ENCODE assay signal across 24 mouse cellular contexts in genomic region chr3:31954213-31954612, GRCm38 (mm10). TPM values are rescaled to one million over a fixed set of nuclear protein-coding genes. Genes with fewer than 3 reads are reported as not detected.
DNase-seq lines count a peak whose midpoint lies in the region; ATAC-seq and TF ChIP-seq lines count a peak whose summit lies in the region.
"Had no signal": no experiment of that assay in that cellular context is flagged by ENCODE, and none has a peak within 500 bp of the region (broad histone marks: within the 10 kb centered on the region; RNA-seq: fewer than 3 reads in every experiment).

No protein-coding gene starts in this region.

- no peak overlapping the region for H3K27ac ChIP-seq in embryonic facial prominence, embryonic 11.5 days (replicated peaks; ENCODE audit: low read depth, low read length)
- no peak overlapping the region for H3K27ac ChIP-seq in embryonic facial prominence, embryonic 10.5 days (replicated peaks)
- H3K27ac ChIP-seq in midbrain, embryonic 10.5 days (replicated peaks) = 0 out of 2 replicates have a peak overlapping the region, but pooled peaks have one; percentile 6
- H3K27ac ChIP-seq in midbrain, embryonic 16.5 days (ENCODE audit: low read length) = no peak overlapping the region
- no peak overlapping the region for H3K27ac ChIP-seq in CH12.LX (ENCODE audit: insufficient read depth, low read depth)
- H3K27ac ChIP-seq in embryonic facial prominence, embryonic 14.5 days (replicated peaks; ENCODE audit: low read depth, low read length) = no peak overlapping the region
- no peak overlapping the region for H3K27ac ChIP-seq in thymus, adult 2 months (ENCODE audit: control insufficient read depth, insufficient read depth, low read length)
- H3K27ac ChIP-seq: embryonic facial prominence, embryonic 15.5 days; forebrain, embryonic 10.5 days; gastrocnemius, adult 2 months; heart, embryonic 13.5 days; hindbrain, embryonic 13.5 days had no signal

- 32% methylated on average over 3 of the region's 3 CpGs for WGBS in embryonic facial prominence, embryonic 11.5 days
- 57% methylated on average over 3 of the region's 3 CpGs for WGBS in embryonic facial prominence, embryonic 10.5 days
- WGBS in midbrain, embryonic 10.5 days = 71% methylated on average over 3 of the region's 3 CpGs
- WGBS in midbrain, embryonic 16.5 days = 52% methylated on average over 3 of the region's 3 CpGs
- WGBS in embryonic facial prominence, embryonic 14.5 days = 23% methylated on average over 3 of the region's 3 CpGs
- WGBS in thymus, adult 2 months = 67% methylated on average over 3 of the region's 3 CpGs

- no peaks in the 10 kb centered on the region for H3K79me2 ChIP-seq in CH12.LX (replicated peaks; ENCODE audit: control insufficient read depth, extremely low read depth, insufficient read depth, poor library complexity, severe bottlenecking)

- no peak overlapping the region for H3K4me3 ChIP-seq in embryonic facial prominence, embryonic 11.5 days (ENCODE audit: low read depth, low read length)
- H3K4me3 ChIP-seq in embryonic facial prominence, embryonic 10.5 days = no peak overlapping the region
- H3K4me3 ChIP-seq in midbrain, embryonic 10.5 days = no peak overlapping the region
- H3K4me3 ChIP-seq in midbrain, embryonic 16.5 days (ENCODE audit: low read depth, low read length) = no peak overlapping the region
- no peak overlapping the region for H3K4me3 ChIP-seq in CH12.LX (replicated peaks in 1 of 3; ENCODE audit: low read depth in 2 of 3, low read length in 2 of 3, poor library complexity in 1 of 3)
- no peak overlapping the region for H3K4me3 ChIP-seq in embryonic facial prominence, embryonic 14.5 days (ENCODE audit: low read depth, low read length)
- H3K4me3 ChIP-seq in thymus, adult 2 months (ENCODE audit: control insufficient read depth, insufficient read depth, low read length) = no peak overlapping the region
- H3K4me3 ChIP-seq: embryonic facial prominence, embryonic 15.5 days; erythroblast, embryonic 14.5 days; forebrain, embryonic 10.5 days; gastrocnemius, adult 2 months; heart, embryonic 13.5 days; hindbrain, embryonic 13.5 days had no signal

- H3K9me3 ChIP-seq in embryonic facial prominence, embryonic 11.5 days (replicated peaks; ENCODE audit: control insufficient read depth, low read length) = no peaks in the 10 kb centered on the region
- no peaks in the 10 kb centered on the region for H3K9me3 ChIP-seq in embryonic facial prominence, embryonic 10.5 days
- no peaks in the 10 kb centered on the region for H3K9me3 ChIP-seq in midbrain, embryonic 10.5 days (replicated peaks)
- H3K9me3 ChIP-seq in midbrain, embryonic 16.5 days (replicated peaks; ENCODE audit: control insufficient read depth, low read length, poor library complexity, severe bottlenecking) = no peaks in the 10 kb centered on the region
- H3K9me3 ChIP-seq in CH12.LX (replicated peaks; ENCODE audit: low read length) = no peaks in the 10 kb centered on the region
- no peaks in the 10 kb centered on the region for H3K9me3 ChIP-seq in embryonic facial prominence, embryonic 14.5 days (ENCODE audit: control insufficient read depth, low read length)
- H3K9me3 ChIP-seq: embryonic facial prominence, embryonic 15.5 days; forebrain, embryonic 10.5 days; heart, embryonic 13.5 days; hindbrain, embryonic 13.5 days had no signal

- no peak for TF ChIP-seq RAD21 in CH12.LX (IDR thresholded peaks at IDR 0.05; ENCODE audit: low read depth, low read length)

- no peaks in the 10 kb centered on the region for H3K27me3 ChIP-seq in embryonic facial prominence, embryonic 11.5 days (ENCODE audit: control insufficient read depth, insufficient read depth, low read length)
- no peaks in the 10 kb centered on the region for H3K27me3 ChIP-seq in embryonic facial prominence, embryonic 10.5 days (replicated peaks; ENCODE audit: low read depth, poor library complexity, severe bottlenecking)
- H3K27me3 ChIP-seq in midbrain, embryonic 10.5 days (ENCODE audit: low read depth, poor library complexity, severe bottlenecking) = no peaks in the 10 kb centered on the region
- H3K27me3 ChIP-seq in midbrain, embryonic 16.5 days (ENCODE audit: control insufficient read depth, insufficient read depth, low read depth, low read length) = no peaks in the 10 kb centered on the region
- H3K27me3 ChIP-seq in CH12.LX (replicated peaks) = no peaks in the 10 kb centered on the region
- H3K27me3 ChIP-seq in embryonic facial prominence, embryonic 14.5 days (replicated peaks; ENCODE audit: control insufficient read depth, insufficient read depth, low read length) = no peaks in the 10 kb centered on the region
- H3K27me3 ChIP-seq in thymus, adult 2 months (ENCODE audit: control insufficient read depth, insufficient read depth, low read length) = no peaks in the 10 kb centered on the region
- H3K27me3 ChIP-seq: embryonic facial prominence, embryonic 15.5 days; heart, embryonic 13.5 days; hindbrain, embryonic 13.5 days had no signal

- H3K36me3 ChIP-seq in embryonic facial prominence, embryonic 11.5 days (replicated peaks; ENCODE audit: control insufficient read depth, insufficient read depth, low read depth, low read length) = no peaks in the 10 kb centered on the region
- H3K36me3 ChIP-seq in embryonic facial prominence, embryonic 10.5 days (replicated peaks) = no peaks in the 10 kb centered on the region
- no peaks in the 10 kb centered on the region for H3K36me3 ChIP-seq in midbrain, embryonic 10.5 days
- H3K36me3 ChIP-seq in midbrain, embryonic 16.5 days (ENCODE audit: control insufficient read depth, insufficient read depth, low read length) = no peaks in the 10 kb centered on the region
- no peaks in the 10 kb centered on the region for H3K36me3 ChIP-seq in CH12.LX (replicated peaks in 1 of 2; ENCODE audit: control insufficient read depth in 1 of 2, insufficient read depth in 1 of 2, low read length in 1 of 2)
- no peaks in the 10 kb centered on the region for H3K36me3 ChIP-seq in embryonic facial prominence, embryonic 14.5 days (ENCODE audit: control insufficient read depth, insufficient read depth, low read length)
- no peaks in the 10 kb centered on the region for H3K36me3 ChIP-seq in thymus, adult 2 months (ENCODE audit: control insufficient read depth, insufficient read depth, low read length)
- H3K36me3 ChIP-seq: embryonic facial prominence, embryonic 15.5 days; forebrain, embryonic 10.5 days; heart, embryonic 13.5 days; hindbrain, embryonic 13.5 days had no signal

- 0 out of 2 replicates have a peak, but pooled peaks have one; percentile 34 for ATAC-seq in embryonic facial prominence, embryonic 11.5 days (replicated peaks; ENCODE audit: insufficient number of reproducible peaks, low FRiP score, low TSS enrichment, low read depth)
- ATAC-seq in midbrain, embryonic 16.5 days = no peak
- peak; percentile 70; the same call in 1 of the 2 replicates for ATAC-seq in embryonic facial prominence, embryonic 14.5 days (ENCODE audit: low read depth)
- ATAC-seq: activated CD4-positive, CD25-positive, alpha-beta regulatory T cell, adult 4 months; CD4-positive, CD25-positive, alpha-beta regulatory T cell, adult 4 months; forebrain, embryonic 14.5 days; intestine, embryonic 16.5 days had no signal

- DNase-seq in embryonic facial prominence, embryonic 11.5 days (ENCODE audit: low spot score) = no peak
- DNase-seq in embryonic facial prominence, embryonic 10.5 days (ENCODE audit: low spot score) = no peak
- DNase-seq in midbrain, embryonic 10.5 days (ENCODE audit: low spot score) = no peak
- DNase-seq in CH12.LX (ENCODE audit: extremely low read depth) = no peak
- DNase-seq in embryonic facial prominence, embryonic 14.5 days (ENCODE audit: low spot score) = peak; percentile 23
- DNase-seq in thymus, adult 2 months = no peak
- DNase-seq: adrenal gland, postnatal 14 days; B cell, adult 2 months; cerebellum, adult 18-20 months; cerebellum, adult 9-11 months; gastrocnemius, adult 2 months; gastrocnemius, postnatal 36 days; heart, postnatal 36 days had no signal

- H3K9ac ChIP-seq in embryonic facial prominence, embryonic 11.5 days (replicated peaks; ENCODE audit: low read length) = no peak overlapping the region
- no peak overlapping the region for H3K9ac ChIP-seq in midbrain, embryonic 16.5 days (ENCODE audit: low read depth, low read length)
- no peak overlapping the region for H3K9ac ChIP-seq in CH12.LX (ENCODE audit: insufficient read depth, low read depth)
- no peak overlapping the region for H3K9ac ChIP-seq in embryonic facial prominence, embryonic 14.5 days (ENCODE audit: low read depth, low read length)
- H3K9ac ChIP-seq: embryonic facial prominence, embryonic 15.5 days; heart, embryonic 13.5 days; hindbrain, embryonic 13.5 days had no signal

- TF ChIP-seq POLR2A in CH12.LX (IDR thresholded peaks at IDR 0.05; ENCODE audit: low read depth, low read length) = no peak
- no peak for TF ChIP-seq POLR2A in thymus, adult 2 months (IDR thresholded peaks at IDR 0.05; ENCODE audit: control insufficient read depth, extremely low read depth, insufficient read depth, low read length, poor library complexity)

- H3K4me1 ChIP-seq in embryonic facial prominence, embryonic 11.5 days (ENCODE audit: control insufficient read depth, insufficient read depth, low read length) = no peaks in the 10 kb centered on the region
- H3K4me1 ChIP-seq in embryonic facial prominence, embryonic 10.5 days = peaks cover 15% of the 10 kb centered on the region; the same call in 1 of the 2 replicates
- peaks cover 11% of the 10 kb centered on the region; the same call in 1 of the 2 replicates for H3K4me1 ChIP-seq in midbrain, embryonic 10.5 days
- 0 out of 2 replicates have a peak, but pooled peaks cover 2% of the 10 kb centered on the region for H3K4me1 ChIP-seq in midbrain, embryonic 16.5 days (ENCODE audit: control insufficient read depth, insufficient read depth, low read length)
- no peaks in the 10 kb centered on the region for H3K4me1 ChIP-seq in CH12.LX (ENCODE audit: control insufficient read depth in 1 of 2, insufficient read depth in 2 of 2)
- H3K4me1 ChIP-seq in embryonic facial prominence, embryonic 14.5 days (ENCODE audit: control insufficient read depth, insufficient read depth, low read length) = no peaks in the 10 kb centered on the region
- no peaks in the 10 kb centered on the region for H3K4me1 ChIP-seq in thymus, adult 2 months (replicated peaks; ENCODE audit: control insufficient read depth, insufficient read depth, low read length)
- H3K4me1 ChIP-seq: embryonic facial prominence, embryonic 15.5 days; heart, embryonic 13.5 days; hindbrain, embryonic 13.5 days had no signal

- TF ChIP-seq EP300 in CH12.LX (IDR thresholded peaks at IDR 0.05; ENCODE audit: low read length) = no peak

- dilution Hi-C loops in CH12.LX (cut with MboI; ENCODE audit: extremely low pct_ligation_motif_present, extremely low pct_unique_long_range_greater_than_20kb, low sequenced_read_pairs) = no loop called here

- in situ Hi-C loops in CH12.LX (cut with MboI; ENCODE audit: low pct_ligation_motif_present, low pct_unique_long_range_greater_than_20kb, low sequenced_read_pairs) = no loop called here

- H3K4me2 ChIP-seq in embryonic facial prominence, embryonic 11.5 days (ENCODE audit: low read depth, low read length) = no peak overlapping the region
- H3K4me2 ChIP-seq in midbrain, embryonic 16.5 days (ENCODE audit: low read length) = no peak overlapping the region
- peak overlapping the region; percentile 72 for H3K4me2 ChIP-seq in CH12.LX (ENCODE audit: insufficient read depth, low read depth, poor library complexity, severe bottlenecking)
- H3K4me2 ChIP-seq in embryonic facial prominence, embryonic 14.5 days (ENCODE audit: low read depth, low read length) = no peak overlapping the region
- H3K4me2 ChIP-seq: embryonic facial prominence, embryonic 15.5 days; heart, embryonic 13.5 days; hindbrain, embryonic 13.5 days had no signal

- TF ChIP-seq CTCF in CH12.LX (conservative IDR thresholded peaks at IDR 0.05 in 1 of 2, IDR thresholded peaks at IDR 0.05 in 1 of 2; ENCODE audit: low read depth in 2 of 2, low read length in 2 of 2) = no peak
- no peak for TF ChIP-seq CTCF in thymus, adult 2 months (IDR thresholded peaks at IDR 0.05; ENCODE audit: borderline replicate concordance, control insufficient read depth, extremely low read depth, insufficient read depth, low read length, poor library complexity)

RNA-seq across cellular contexts. Expression of gene Kcnmb2, which starts 51.9 kb away (rescaled TPM):
- 7.7 and 9.4 TPM in 2 replicates for polyA plus RNA-seq in embryonic facial prominence, embryonic 11.5 days (2014; fragmentation: Nextera tagmentation; extraction: Ambion mirVana)
- 5.2 and 5.9 TPM in 2 replicates for polyA plus RNA-seq in embryonic facial prominence, embryonic 10.5 days (2016; fragmentation: Nextera tagmentation; extraction: Ambion mirVana)
- polyA plus RNA-seq in midbrain, embryonic 10.5 days (2016; fragmentation: Nextera tagmentation; extraction: Ambion mirVana) = 1.8 and 1.9 TPM in 2 replicates
- 13.2 and 13.4 TPM in 2 replicates for polyA plus RNA-seq in midbrain, embryonic 16.5 days (2015; fragmentation: Nextera tagmentation; extraction: Ambion mirVana)
- not detected in 2 replicates for total RNA-seq in CH12.LX (2012; rRNA removed)
- not detected in 2 replicates for total RNA-seq in CH12.LX (2014; rRNA removed)
- not detected in 2 replicates for polyA plus RNA-seq in CH12.LX (2012; ENCODE audit: insufficient read length, low read depth)
- 1.6 and 2.8 TPM in 2 replicates for polyA plus RNA-seq in embryonic facial prominence, embryonic 14.5 days (2014; fragmentation: Nextera tagmentation; extraction: Ambion mirVana)
- polyA plus RNA-seq in thymus, adult 2 months (2012; rRNA removed) = 0.07 TPM in 1 of 2 replicates, not detected in the other
- total RNA-seq: heart, postnatal 36 days; MEL had no signal
- polyA plus RNA-seq: CD4-positive, CD25-positive, alpha-beta regulatory T cell, adult 4 months; erythroblast, embryonic 14.5 days had no signal
